Mouse (Mus musculus) adrenal gland, adult 18-20 months (tissue): ENCODE results near the gene Ccdc146. TPM values are rescaled to one million over a fixed set of nuclear protein-coding genes. Genes with fewer than 3 reads are reported as not detected.

ENCODE experiments used
- DNase-seq, 2 experiments: peaks; one replicate each; pipeline ENCODE4 v3.0.0; 2021 to 2022; ENCODE audit warnings: low spot score in 2 of 2
- long read RNA-seq, 2 experiments: library from polyadenylated mRNA; stranded (forward); transcript quantifications; one replicate each; pipeline ENCODE4 v2.0.0; 2021
- total RNA-seq, 2 experiments: library from RNA; stranded (reverse); gene quantifications; 1 replicate in 1 of 2; 2 replicates in 1 of 2; pipeline ENCODE4 v1.2.3; 2021

Gene Ccdc146
- not detected for total RNA-seq
- long read RNA-seq, experiment 1, result 0 reads
- long read RNA-seq, experiment 2, partial matches to known transcripts, result 1 of 1 reads
- long read RNA-seq, experiment 2, other reads (novel, unspliced or antisense), result 0 of 1 reads

GRCm38 (mm10) chr5:21424614-21425602 is at the start of gene Ccdc146, which contains the start of gene Fam185a:
Ccdc146 (minus strand) TSS chr5:21424677.
Fam185a (plus strand) TSS chr5:21424958.
- peak; percentile 64 to 74 for DNase-seq

- DNase-seq, result no peak
These were observed 43.6 kb upstream of the Ccdc146 start for GRCm38 (mm10) chr5:21468100-21468499.

GRCm38 (mm10) chr5:21467387-21467786 is 42.9 kb upstream of the Ccdc146 start:
- no peak for DNase-seq

GRCm38 (mm10) chr5:21440833-21441530 is 16.5 kb upstream of the Ccdc146 start:
- DNase-seq, result no peak

- DNase-seq, result no peak
These were observed 15.1 kb upstream of the Ccdc146 start for GRCm38 (mm10) chr5:21439446-21440110.

DNA sequence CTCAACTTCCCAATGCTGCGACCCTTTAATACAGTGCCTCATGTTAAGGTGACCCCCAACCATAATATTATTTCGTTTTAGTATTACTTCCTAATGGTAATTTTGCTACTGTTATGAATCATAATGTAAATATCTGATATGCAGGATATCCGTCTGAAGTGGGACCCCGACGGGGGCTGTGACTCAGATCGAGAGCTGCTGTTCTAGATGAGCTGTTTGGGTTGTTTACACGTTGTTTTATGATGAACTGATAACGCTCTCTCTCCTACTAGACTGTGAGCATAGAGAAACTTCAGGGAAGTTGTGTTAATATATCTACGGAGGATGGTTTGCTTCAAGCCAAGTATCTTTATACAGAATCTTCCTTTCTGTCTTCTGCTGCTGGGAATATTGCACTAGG is 14.0 kb upstream of the Ccdc146 start:
- DNase-seq, result no peak

DNA sequence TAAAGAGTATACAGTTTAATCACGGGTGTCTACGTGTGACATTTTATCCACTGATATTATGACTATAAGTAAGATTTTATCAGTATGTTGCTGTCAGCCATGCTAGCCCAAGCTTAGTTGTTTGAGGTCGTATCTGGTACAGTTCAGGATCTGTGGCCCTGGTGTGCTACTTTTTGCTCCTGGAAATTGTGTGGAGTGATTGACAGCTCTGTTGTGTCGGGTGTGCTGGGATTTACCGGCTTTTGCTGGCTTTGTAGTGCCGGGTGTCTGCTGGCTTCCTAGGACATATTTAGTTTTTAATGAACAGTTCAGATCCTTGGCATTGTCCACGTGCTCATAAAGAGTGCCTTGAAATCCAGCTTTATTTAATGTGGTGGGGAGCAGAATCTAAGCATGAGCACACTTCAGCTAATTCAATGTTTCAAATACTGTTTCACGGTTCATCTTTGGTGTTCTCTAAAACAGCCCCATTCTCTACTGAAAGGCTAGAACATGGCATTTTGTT is 12.0 kb upstream of the Ccdc146 start:
- DNase-seq, result no peak

DNA sequence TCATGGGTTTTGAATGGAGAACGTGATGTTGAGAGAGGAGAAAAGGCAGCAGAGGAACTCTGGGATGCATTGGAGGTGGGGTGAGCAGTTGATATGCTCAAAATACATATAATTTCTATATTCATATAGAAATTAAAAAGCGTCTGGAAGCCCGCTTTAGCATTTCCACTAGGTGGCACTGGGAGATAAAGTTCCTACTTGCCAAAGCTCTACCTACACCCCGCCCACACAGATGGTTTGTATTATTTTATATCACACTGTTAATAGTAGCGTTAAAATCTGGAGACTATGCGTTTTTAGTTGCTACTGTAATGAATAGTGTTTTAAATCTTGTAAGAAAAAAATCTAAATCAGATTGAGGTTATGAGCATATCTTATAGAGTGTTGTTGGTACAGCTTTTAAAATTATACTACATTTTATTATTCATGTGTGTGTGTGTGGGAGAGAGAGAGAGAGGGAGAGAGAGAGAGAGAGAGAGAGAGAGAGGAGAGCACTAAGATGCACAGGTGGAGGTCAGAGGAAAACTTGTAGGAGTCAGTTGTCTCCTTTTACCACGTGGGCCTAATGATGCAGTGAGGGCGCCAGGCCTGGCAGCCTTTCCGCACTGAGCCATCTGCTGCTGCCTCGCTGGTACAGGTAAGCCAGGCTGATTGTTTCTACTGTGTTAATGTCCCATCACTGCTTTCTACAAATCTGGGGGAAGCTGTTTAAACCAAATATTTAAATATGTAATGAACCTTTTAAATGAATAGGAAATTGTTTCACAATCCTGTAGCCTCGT is 9.9 kb upstream of the Ccdc146 start:
- DNase-seq, result no peak

- DNase-seq, result no peak
These were observed 2.2 kb upstream of the Ccdc146 start for GRCm38 (mm10) chr5:21426666-21427065.

- no peak for DNase-seq
These were observed 3.9 kb downstream of the Ccdc146 start for GRCm38 (mm10) chr5:21420609-21421008.

DNA sequence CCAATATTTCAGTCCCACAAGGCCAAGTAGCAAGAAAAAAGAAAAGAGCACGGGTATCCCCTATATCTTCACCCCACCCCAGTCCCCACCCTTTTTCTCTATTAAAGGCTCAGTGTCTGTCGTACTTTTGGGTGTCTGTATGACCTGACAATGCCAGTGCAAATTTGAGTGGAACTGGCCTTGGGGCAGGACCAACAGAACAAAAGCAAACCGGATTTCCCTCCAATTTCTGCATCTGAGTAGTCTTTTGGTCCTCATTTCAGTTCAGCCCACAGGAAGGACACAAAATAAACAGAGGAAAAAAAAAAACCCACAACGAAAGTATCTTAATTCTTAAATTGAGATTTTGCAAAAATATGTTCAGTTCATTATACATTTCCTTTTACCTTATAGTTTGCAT is 5.9 kb downstream of the Ccdc146 start:
- no peak for DNase-seq

DNA sequence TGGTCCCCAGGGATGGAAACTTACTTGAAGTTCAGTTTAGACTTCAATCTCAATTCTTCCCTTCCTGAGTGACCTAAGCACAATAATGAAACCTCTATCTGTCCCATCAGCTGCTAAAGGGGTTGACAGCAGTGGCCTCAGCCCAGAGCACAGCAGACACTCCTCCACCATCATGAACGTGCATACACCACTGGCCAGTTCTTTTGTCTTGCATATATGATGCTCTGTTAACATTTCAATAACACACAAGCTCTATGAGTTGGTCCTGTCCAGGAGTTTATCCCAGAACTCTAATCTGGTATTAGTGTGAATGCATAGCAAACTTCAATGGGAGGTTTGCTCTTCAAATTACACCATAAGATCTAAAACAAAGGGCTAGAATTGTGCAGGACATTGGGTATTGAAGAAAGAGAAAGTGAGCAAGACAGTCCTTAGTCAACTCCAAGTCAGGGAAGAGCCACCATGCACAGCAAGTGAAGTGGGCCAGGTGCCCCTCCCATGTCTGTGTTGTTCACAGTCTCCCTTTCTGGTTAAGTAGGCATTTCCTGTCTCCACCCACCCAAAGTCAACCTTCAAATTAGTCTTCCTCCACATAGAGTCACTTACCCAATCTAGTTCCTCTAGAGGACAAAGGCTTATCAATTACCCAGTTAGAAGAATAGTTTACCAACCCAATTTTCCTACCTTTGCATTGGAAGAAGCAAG is 10.2 kb downstream of the Ccdc146 start:
- DNase-seq, result no peak

GRCm38 (mm10) chr5:21413322-21413721 is 11.2 kb downstream of the Ccdc146 start:
- DNase-seq, result no peak

DNA sequence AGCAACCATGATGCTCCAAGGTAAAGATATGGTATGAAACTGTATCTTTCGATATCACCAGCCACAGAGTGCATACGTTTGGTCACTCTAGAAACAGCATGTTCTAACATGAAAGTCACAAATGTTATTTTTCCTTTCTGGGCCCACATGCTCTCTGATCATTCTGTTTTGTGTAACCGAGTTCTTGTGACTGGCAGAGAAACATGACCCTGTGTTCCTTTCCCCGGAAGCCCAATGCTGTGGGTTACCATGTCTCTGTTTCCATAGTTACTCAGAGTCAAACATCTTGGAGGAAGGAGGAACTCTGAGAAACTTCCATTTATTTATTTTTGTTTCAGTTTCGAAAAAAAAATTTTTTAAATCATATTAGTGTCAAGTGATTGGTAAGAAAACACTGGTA is 12.4 kb downstream of the Ccdc146 start:
- no peak for DNase-seq

DNA sequence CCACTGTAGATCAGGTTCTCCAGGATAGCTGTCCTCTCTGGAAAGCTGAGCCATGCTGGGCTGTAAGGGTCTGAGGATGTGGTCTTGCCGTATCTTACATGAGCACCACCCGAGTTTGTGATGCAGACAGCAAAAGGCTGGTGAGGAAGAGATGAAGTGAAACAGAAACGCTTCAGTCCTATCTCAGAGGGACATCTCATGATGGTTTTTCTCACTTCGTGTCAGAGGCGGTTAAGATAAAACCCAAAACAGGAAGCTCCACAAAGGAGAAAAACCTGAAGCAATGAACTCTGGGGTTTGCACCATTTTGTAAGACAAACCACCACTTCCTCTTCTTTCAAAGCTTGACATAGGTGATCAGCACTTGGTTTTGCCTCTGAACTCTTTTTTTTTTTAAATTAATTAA is 13.2 kb downstream of the Ccdc146 start:
- DNase-seq, result no peak

DNA sequence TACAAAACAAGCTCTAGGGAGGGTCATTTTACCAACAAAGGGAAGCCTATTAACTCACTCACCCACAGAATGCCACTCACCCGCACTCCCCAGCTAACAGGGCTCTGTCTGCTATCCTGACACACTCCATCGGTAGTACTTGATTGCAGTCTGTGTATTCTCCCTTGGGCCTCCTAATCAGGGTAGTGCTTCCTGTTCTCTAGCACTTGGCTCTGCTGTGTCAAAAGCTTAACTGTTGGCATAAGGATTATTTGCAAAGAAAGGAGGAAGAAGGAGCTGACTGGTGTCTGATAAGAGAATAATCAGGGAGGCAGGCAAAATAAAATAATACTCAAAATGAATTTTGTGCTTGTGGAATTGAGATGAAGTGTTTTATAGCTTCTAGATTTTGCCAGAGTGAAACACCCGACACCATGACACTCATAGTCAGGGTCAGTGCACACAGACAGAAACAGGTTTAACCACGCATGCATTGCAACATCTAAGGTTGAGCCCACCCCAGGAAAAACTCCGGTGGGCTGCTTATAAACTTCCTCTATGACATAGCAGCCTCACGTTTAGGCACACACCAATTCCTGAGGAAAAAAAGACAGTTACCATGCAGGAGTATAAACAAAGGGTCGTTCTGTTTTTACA is 29.2 kb downstream of the Ccdc146 start:
- no peak for DNase-seq

DNA sequence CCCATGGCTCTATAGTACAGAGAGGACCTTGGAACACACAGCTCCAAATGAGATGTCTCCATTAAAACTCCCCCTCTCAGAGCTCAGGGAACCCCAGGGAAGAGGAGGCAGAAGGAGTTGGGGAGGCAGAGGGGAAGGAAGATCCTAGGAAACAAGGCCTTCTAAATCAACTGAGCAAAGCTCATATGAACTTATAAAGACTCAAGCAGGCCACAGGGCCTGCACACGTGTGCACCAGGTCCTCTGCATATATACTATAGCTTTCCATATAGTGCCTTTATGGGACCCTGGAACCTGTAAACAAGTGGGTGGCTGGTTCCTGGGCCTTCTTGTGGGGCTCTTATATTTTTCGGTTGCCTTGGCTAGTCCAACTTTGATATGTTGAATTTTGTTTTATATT is 29.9 kb downstream of the Ccdc146 start:
- no peak for DNase-seq

DNA sequence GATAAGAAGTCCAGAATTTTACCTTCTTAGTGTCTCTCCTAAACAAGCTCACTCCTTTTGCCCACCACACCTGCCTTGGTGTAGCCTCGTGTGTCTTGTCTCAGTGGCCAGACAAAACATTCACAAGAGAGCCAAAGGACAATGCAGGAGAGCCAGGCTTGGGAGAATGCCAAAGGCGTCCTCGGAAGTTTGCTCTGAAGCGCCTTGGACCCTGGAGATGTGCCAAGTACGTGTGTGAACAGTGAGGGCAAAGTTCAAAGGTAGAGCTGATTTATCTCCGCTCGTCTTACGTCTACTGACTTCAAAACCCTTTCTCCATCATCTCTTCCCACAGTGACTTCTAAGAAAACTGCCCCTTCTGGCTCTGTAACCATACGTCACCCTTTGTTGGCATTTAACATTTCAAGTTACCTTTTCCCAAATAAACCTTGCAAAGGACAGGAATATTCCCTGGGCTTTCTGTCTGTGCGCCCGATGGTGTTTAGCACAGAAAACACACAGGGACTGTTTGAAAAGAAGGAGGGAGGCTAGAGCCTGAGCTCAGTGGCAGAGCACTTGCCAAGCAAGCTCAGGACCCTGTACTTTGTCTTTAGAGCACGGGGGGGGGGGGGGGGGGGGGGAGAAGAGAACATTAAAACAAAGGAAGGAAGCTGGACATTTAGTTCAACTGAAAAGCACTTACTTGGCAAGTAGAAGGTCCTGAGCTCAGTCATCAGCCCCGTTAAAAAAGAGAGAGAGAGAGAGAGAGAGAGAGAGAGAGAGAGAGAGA is 32.7 kb downstream of the Ccdc146 start:
- no peak for DNase-seq
